Mouse (Mus musculus) C2C12 (cell line): ENCODE measurements around the gene Gm29797.

Source experiments
- CEBPB ChIP-seq: IDR thresholded peaks from one replicate; pipeline ENCODE4 v1.6.1; 2011; ENCODE audit warnings: low read depth, mild to moderate bottlenecking, control low read depth, moderate library complexity
- CTCF ChIP-seq: IDR thresholded peaks from one replicate; pipeline ENCODE4 v1.5.1; 2011; ENCODE audit not compliant: control insufficient read depth, insufficient read depth, insufficient read length
- USF1 ChIP-seq: IDR thresholded peaks from one replicate; pipeline ENCODE4 v1.6.1; 2011; ENCODE audit warnings: low read depth, mild to moderate bottlenecking, control low read depth, moderate library complexity

- no peak for TF ChIP-seq CTCF
- no peak for TF ChIP-seq CEBPB
- TF ChIP-seq USF1: no peak
Observed at GRCm38 (mm10) chr2:181670913-181671311, 14.1 kb downstream of the Gm29797 start.
